Comparison of ENCODE assay signal across 8 mouse cellular contexts in genomic region chr4:93334636-93335117, GRCm38 (mm10). TPM values are rescaled to one million over a fixed set of nuclear protein-coding genes. Genes with fewer than 3 reads are reported as not detected.
DNase-seq lines count a peak whose midpoint lies in the region; ATAC-seq lines count a peak whose summit lies in the region.

No protein-coding gene starts in this region.

- H3K4me1 ChIP-seq in hindbrain, embryonic 16.5 days (ENCODE audit: control insufficient read depth, insufficient read depth, low read depth, low read length): no peaks in the 10 kb centered on the region

- peak overlapping the region; percentile 89 for H3K4me2 ChIP-seq in hindbrain, embryonic 16.5 days (ENCODE audit: low read length)

- WGBS in hindbrain, embryonic 16.5 days: under 1% methylated on average over 45 of the region's 49 CpGs

- H3K27me3 ChIP-seq in hindbrain, embryonic 16.5 days (replicated peaks; ENCODE audit: control insufficient read depth, insufficient read depth, low read length): no peaks in the 10 kb centered on the region

- peak overlapping the region; percentile 86 for H3K4me3 ChIP-seq in hindbrain, embryonic 16.5 days (ENCODE audit: low read length)

- H3K9me3 ChIP-seq in hindbrain, embryonic 16.5 days (ENCODE audit: control insufficient read depth, low read length): no peaks in the 10 kb centered on the region

- peak; percentile 87 for DNase-seq in ZHBTc4 (ENCODE audit: low read depth, low spot score)
- peak; percentile 56 to 81 for DNase-seq in cerebellum, postnatal 4 days (ENCODE audit: low spot score in 2 of 2)
- peak; percentile 85 for DNase-seq in gastrocnemius, adult 18-20 months (ENCODE audit: low spot score)
- peak; percentile 49 to 60 for DNase-seq in left cerebral cortex, adult 18-20 months (ENCODE audit: low spot score in 2 of 2)
- DNase-seq in lung, postnatal 4 days: peak; percentile 90 to 92
- DNase-seq in right cerebral cortex, adult 18-20 months: peak; percentile 76
- peak; percentile 36 for DNase-seq in urinary bladder, postnatal 10 days (ENCODE audit: low spot score)

- peak overlapping the region; percentile 96 for H3K27ac ChIP-seq in hindbrain, embryonic 16.5 days (ENCODE audit: low read depth, low read length)

- no peaks in the 10 kb centered on the region for H3K36me3 ChIP-seq in hindbrain, embryonic 16.5 days (ENCODE audit: control insufficient read depth, insufficient read depth, low read length)

- peak overlapping the region; percentile 97 for H3K9ac ChIP-seq in hindbrain, embryonic 16.5 days (ENCODE audit: low read depth, low read length)

- ATAC-seq in hindbrain, embryonic 16.5 days: peak; percentile 89

RNA-seq across cellular contexts. Expression of gene Tusc1, which starts 0.6 kb away (rescaled TPM):
- total RNA-seq in gastrocnemius, adult 18-20 months (2021): 1 to 10 TPM; 1.1 to 1.4 TPM
- 4.7 and 8.2 TPM in 2 replicates for polyA plus RNA-seq in hindbrain, embryonic 16.5 days (2015; fragmentation: Nextera tagmentation; extraction: Ambion mirVana)
- 1 to 10 TPM; 9.2 to 9.9 TPM for total RNA-seq in left cerebral cortex, adult 18-20 months (2021)

Comparison
In these comparisons a context has a peak if more than half of its experiments do, and no peak if none do; other contexts are left out.
1. Peak in every context shown above with its lines: DNase-seq, ATAC-seq, H3K4me3 ChIP-seq and H3K27ac ChIP-seq.
2. DNase-seq: peak in every context shown above with its lines; median percentile 91 in lung, postnatal 4 days; 87 in ZHBTc4; 85 in gastrocnemius, adult 18-20 months; 76 in right cerebral cortex, adult 18-20 months; 68 in cerebellum, postnatal 4 days; 54 in left cerebral cortex, adult 18-20 months; 36 in urinary bladder, postnatal 10 days.
3. RNA of gene Tusc1, which starts 0.6 kb away (total RNA-seq): 9.2 to 9.9 TPM in left cerebral cortex, adult 18-20 months; 1.1 to 1.4 TPM in gastrocnemius, adult 18-20 months; every median in the first group is over 4 times any median in the second.